In the genomic region with DNA sequence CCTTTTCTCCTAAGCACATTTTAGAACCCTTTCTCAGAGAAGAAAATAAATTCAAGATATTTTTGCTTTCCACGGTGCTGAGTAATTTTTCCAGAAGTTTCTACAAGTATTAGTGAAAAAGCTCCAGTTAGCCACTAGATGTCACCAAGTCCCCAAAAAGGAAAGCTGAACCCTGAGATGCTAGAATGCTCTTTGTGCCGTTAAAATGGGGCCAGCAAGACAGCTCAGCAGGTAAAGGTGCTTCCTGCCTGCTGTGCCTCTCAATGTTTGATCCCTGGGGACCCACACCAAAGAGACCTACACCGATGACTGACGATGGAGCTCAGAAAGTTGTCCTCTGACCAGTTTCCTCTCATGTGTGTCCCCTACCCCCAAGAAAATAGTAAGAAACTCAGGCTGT, we compare ENCODE assay signal across 9 mouse cellular contexts. TPM values are rescaled to one million over a fixed set of nuclear protein-coding genes. Genes with fewer than 3 reads are reported as not detected.
A peak's percentile ranks its signal among the peaks of the same experiment; 100 is the strongest.
DNase-seq lines count a peak whose midpoint lies in the region; ATAC-seq and TF ChIP-seq lines count a peak whose summit lies in the region.
"Had no signal": no experiment of that assay in that cellular context is flagged by ENCODE, and none has a peak within 500 bp of the region (broad histone marks: within the 10 kb centered on the region; RNA-seq: fewer than 3 reads in every experiment).

No protein-coding gene starts in this region.

- H3K4me3 ChIP-seq in limb, embryonic 14.5 days (replicated peaks; ENCODE audit: low read length), result no peak overlapping the region
- H3K4me3 ChIP-seq in limb, embryonic 10.5 days, result no peak overlapping the region
- no peak overlapping the region for H3K4me3 ChIP-seq in midbrain, postnatal 0 days (ENCODE audit: low read depth, low read length)
- no peak overlapping the region for H3K4me3 ChIP-seq in hindbrain, embryonic 11.5 days (ENCODE audit: low read depth, low read length)
- H3K4me3 ChIP-seq: embryonic facial prominence, embryonic 12.5 days had no signal

- ATAC-seq in limb, embryonic 14.5 days (ENCODE audit: low FRiP score, low read depth), result no peak
- ATAC-seq in activated CD4-positive, CD25-positive, alpha-beta regulatory T cell, adult 4 months, result peak; percentile 83
- ATAC-seq in midbrain, postnatal 0 days (ENCODE audit: low FRiP score), result no peak
- ATAC-seq in hindbrain, embryonic 11.5 days (ENCODE audit: low FRiP score), result no peak

- peak; percentile 78 for TF ChIP-seq CTCF in midbrain, postnatal 0 days (IDR thresholded peaks at IDR 0.05)

- peak; percentile 44 for DNase-seq in cerebellum, adult 9-10 months
- no peak for DNase-seq in cerebellum, adult 9-11 months
- DNase-seq in limb, embryonic 14.5 days (ENCODE audit: low spot score), result peak; percentile 67
- DNase-seq in limb, embryonic 10.5 days (ENCODE audit: low spot score), result no peak
- DNase-seq in midbrain, postnatal 0 days (ENCODE audit: low spot score), result peak; percentile 69
- no peak for DNase-seq in layer of hippocampus, adult 8-10 months (ENCODE audit: low spot score in 2 of 2)
- no peak for DNase-seq in hindbrain, embryonic 11.5 days (ENCODE audit: low spot score)

- no peaks in the 10 kb centered on the region for H3K27me3 ChIP-seq in limb, embryonic 14.5 days (ENCODE audit: control insufficient read depth, insufficient read depth, low read length)
- peaks cover 36% of the 10 kb centered on the region for H3K27me3 ChIP-seq in limb, embryonic 10.5 days (ENCODE audit: low read depth, poor library complexity, severe bottlenecking)
- H3K27me3 ChIP-seq in midbrain, postnatal 0 days (ENCODE audit: insufficient read depth, low read length), result no peaks in the 10 kb centered on the region
- no peaks in the 10 kb centered on the region for H3K27me3 ChIP-seq in hindbrain, embryonic 11.5 days (ENCODE audit: control insufficient read depth, insufficient read depth, low read length)
- H3K27me3 ChIP-seq: embryonic facial prominence, embryonic 12.5 days had no signal

- no peaks in the 10 kb centered on the region for H3K36me3 ChIP-seq in limb, embryonic 14.5 days (ENCODE audit: control insufficient read depth, insufficient read depth, low read length)
- H3K36me3 ChIP-seq in limb, embryonic 10.5 days, result no peaks in the 10 kb centered on the region; the same call in none of the 2 replicates
- H3K36me3 ChIP-seq in midbrain, postnatal 0 days (ENCODE audit: insufficient read depth, low read length), result no peaks in the 10 kb centered on the region
- H3K36me3 ChIP-seq in hindbrain, embryonic 11.5 days (ENCODE audit: control insufficient read depth, insufficient read depth, low read length), result no peaks in the 10 kb centered on the region
- H3K36me3 ChIP-seq: embryonic facial prominence, embryonic 12.5 days had no signal

- no peak overlapping the region for H3K27ac ChIP-seq in limb, embryonic 14.5 days (replicated peaks; ENCODE audit: low read depth, low read length)
- H3K27ac ChIP-seq in limb, embryonic 10.5 days, result no peak overlapping the region; the same call in 1 of the 2 replicates
- no peak overlapping the region for H3K27ac ChIP-seq in midbrain, postnatal 0 days (ENCODE audit: low read depth, low read length)
- no peak overlapping the region for H3K27ac ChIP-seq in hindbrain, embryonic 11.5 days (ENCODE audit: low read depth, low read length)
- H3K27ac ChIP-seq: embryonic facial prominence, embryonic 12.5 days had no signal

- no peaks in the 10 kb centered on the region for H3K4me1 ChIP-seq in limb, embryonic 14.5 days (ENCODE audit: control insufficient read depth, insufficient read depth, low read length)
- H3K4me1 ChIP-seq in limb, embryonic 10.5 days, result no peaks in the 10 kb centered on the region
- no peaks in the 10 kb centered on the region for H3K4me1 ChIP-seq in midbrain, postnatal 0 days (ENCODE audit: insufficient read depth, low read length)
- no peaks in the 10 kb centered on the region for H3K4me1 ChIP-seq in hindbrain, embryonic 11.5 days (replicated peaks; ENCODE audit: control insufficient read depth, insufficient read depth, low read length)
- H3K4me1 ChIP-seq: embryonic facial prominence, embryonic 12.5 days had no signal

- no peak overlapping the region for H3K4me2 ChIP-seq in limb, embryonic 14.5 days (replicated peaks; ENCODE audit: low read depth, low read length, severe bottlenecking)
- no peak overlapping the region for H3K4me2 ChIP-seq in midbrain, postnatal 0 days (ENCODE audit: low read depth, low read length, poor library complexity, severe bottlenecking)
- no peak overlapping the region for H3K4me2 ChIP-seq in hindbrain, embryonic 11.5 days (replicated peaks; ENCODE audit: low read depth, low read length)
- H3K4me2 ChIP-seq: embryonic facial prominence, embryonic 12.5 days had no signal

- WGBS in limb, embryonic 14.5 days, result 32% methylated on average over 4 of the region's 4 CpGs
- WGBS in limb, embryonic 10.5 days, result 46% methylated on average over 4 of the region's 4 CpGs
- 27% methylated on average over 4 of the region's 4 CpGs for WGBS in midbrain, postnatal 0 days
- 47% methylated on average over 4 of the region's 4 CpGs for WGBS in hindbrain, embryonic 11.5 days

- H3K9me3 ChIP-seq in limb, embryonic 14.5 days (ENCODE audit: control insufficient read depth, low read length), result no peaks in the 10 kb centered on the region
- no peaks in the 10 kb centered on the region for H3K9me3 ChIP-seq in limb, embryonic 10.5 days (replicated peaks)
- H3K9me3 ChIP-seq in midbrain, postnatal 0 days (ENCODE audit: low read length), result no peaks in the 10 kb centered on the region
- H3K9me3 ChIP-seq in hindbrain, embryonic 11.5 days (ENCODE audit: control insufficient read depth, low read length), result no peaks in the 10 kb centered on the region
- H3K9me3 ChIP-seq: embryonic facial prominence, embryonic 12.5 days had no signal

- no peak for TF ChIP-seq POLR2A in limb, embryonic 14.5 days (IDR thresholded peaks at IDR 0.05; ENCODE audit: borderline replicate concordance, extremely low read depth, insufficient read depth, insufficient read length)

- H3K9ac ChIP-seq in limb, embryonic 14.5 days (ENCODE audit: low read depth, low read length, severe bottlenecking), result no peak overlapping the region
- H3K9ac ChIP-seq in midbrain, postnatal 0 days (replicated peaks; ENCODE audit: low read length, poor library complexity, severe bottlenecking), result no peak overlapping the region
- H3K9ac ChIP-seq in hindbrain, embryonic 11.5 days (ENCODE audit: low read depth, low read length), result no peak overlapping the region
- H3K9ac ChIP-seq: embryonic facial prominence, embryonic 12.5 days had no signal

RNA-seq across cellular contexts. Expression of gene Hnrnph2, which starts 8.5 kb away (rescaled TPM):
- polyA plus RNA-seq in limb, embryonic 14.5 days (2012; rRNA removed), result 62.7 and 87.2 TPM in 2 replicates
- polyA plus RNA-seq in limb, embryonic 14.5 days (2014; fragmentation: Nextera tagmentation; extraction: Ambion mirVana), result 91.5 and 99.5 TPM in 2 replicates
- polyA plus RNA-seq in limb, embryonic 10.5 days (2016; fragmentation: Nextera tagmentation; extraction: Ambion mirVana), result 196 and 211 TPM in 2 replicates
- 100 to 1,000 TPM in 1 of 2 experiments, 10 to 100 TPM in 1; 75.6 to 106 TPM for polyA plus RNA-seq in activated CD4-positive, CD25-positive, alpha-beta regulatory T cell, adult 4 months (2017; shearing (Covaris generic))
- 42.4 and 48.6 TPM in 2 replicates for total RNA-seq in midbrain, postnatal 0 days (2014; rRNA removed)
- 109 and 116 TPM in 2 replicates for polyA plus RNA-seq in midbrain, postnatal 0 days (2015; fragmentation: Nextera tagmentation; extraction: Ambion mirVana)
- 100 to 1,000 TPM; 149 to 162 (median 155) TPM for total RNA-seq in layer of hippocampus, adult 8-10 months (2022)
- 127 and 174 TPM in 2 replicates for polyA plus RNA-seq in hindbrain, embryonic 11.5 days (2014; fragmentation: Nextera tagmentation; extraction: Ambion mirVana)

RNA-seq across cellular contexts. Expression of gene Gla, which starts 8.5 kb away (rescaled TPM):
- 3.1 and 3.8 TPM in 2 replicates for polyA plus RNA-seq in limb, embryonic 14.5 days (2012; rRNA removed)
- polyA plus RNA-seq in limb, embryonic 14.5 days (2014; fragmentation: Nextera tagmentation; extraction: Ambion mirVana), result 2.7 and 4.9 TPM in 2 replicates
- polyA plus RNA-seq in limb, embryonic 10.5 days (2016; fragmentation: Nextera tagmentation; extraction: Ambion mirVana), result 6.8 and 7.4 TPM in 2 replicates
- polyA plus RNA-seq in activated CD4-positive, CD25-positive, alpha-beta regulatory T cell, adult 4 months (2017; shearing (Covaris generic)), result 1 to 10 TPM; 4.6 to 5.0 TPM
- 5.0 and 7.6 TPM in 2 replicates for total RNA-seq in midbrain, postnatal 0 days (2014; rRNA removed)
- polyA plus RNA-seq in midbrain, postnatal 0 days (2015; fragmentation: Nextera tagmentation; extraction: Ambion mirVana), result 4.6 and 5.1 TPM in 2 replicates
- 10 to 100 TPM in 2 of 4 experiments, 1 to 10 TPM in 2; 8.5 to 12.2 (median 10.2) TPM for total RNA-seq in layer of hippocampus, adult 8-10 months (2022)
- 3.0 and 5.0 TPM in 2 replicates for polyA plus RNA-seq in hindbrain, embryonic 11.5 days (2014; fragmentation: Nextera tagmentation; extraction: Ambion mirVana)

RNA-seq across cellular contexts. Expression of gene Rpl36a, which starts 24.0 kb away (rescaled TPM):
- polyA plus RNA-seq in limb, embryonic 14.5 days (2012; rRNA removed), result 891 and 1,926 TPM in 2 replicates
- 471 and 533 TPM in 2 replicates for polyA plus RNA-seq in limb, embryonic 14.5 days (2014; fragmentation: Nextera tagmentation; extraction: Ambion mirVana)
- 332 and 430 TPM in 2 replicates for polyA plus RNA-seq in limb, embryonic 10.5 days (2016; fragmentation: Nextera tagmentation; extraction: Ambion mirVana)
- polyA plus RNA-seq in activated CD4-positive, CD25-positive, alpha-beta regulatory T cell, adult 4 months (2017; shearing (Covaris generic)), result 100 to 1,000 TPM; 650 to 747 TPM
- 299 and 311 TPM in 2 replicates for total RNA-seq in midbrain, postnatal 0 days (2014; rRNA removed)
- 156 and 169 TPM in 2 replicates for polyA plus RNA-seq in midbrain, postnatal 0 days (2015; fragmentation: Nextera tagmentation; extraction: Ambion mirVana)
- 100 to 1,000 TPM in 3 of 4 experiments, 10 to 100 TPM in 1; 97.1 to 183 (median 148) TPM for total RNA-seq in layer of hippocampus, adult 8-10 months (2022)
- polyA plus RNA-seq in hindbrain, embryonic 11.5 days (2014; fragmentation: Nextera tagmentation; extraction: Ambion mirVana), result 279 and 285 TPM in 2 replicates

RNA-seq across cellular contexts. Expression of gene Btk, which starts 26.1 kb away (rescaled TPM):
- polyA plus RNA-seq in limb, embryonic 14.5 days (2012; rRNA removed), result 1.5 and 2.3 TPM in 2 replicates
- 1.8 and 1.9 TPM in 2 replicates for polyA plus RNA-seq in limb, embryonic 14.5 days (2014; fragmentation: Nextera tagmentation; extraction: Ambion mirVana)
- 0.50 and 0.70 TPM in 2 replicates for polyA plus RNA-seq in limb, embryonic 10.5 days (2016; fragmentation: Nextera tagmentation; extraction: Ambion mirVana)
- 1 to 10 TPM in 1 of 2 experiments, under 1 TPM in 1; 0.65 to 2.3 TPM for polyA plus RNA-seq in activated CD4-positive, CD25-positive, alpha-beta regulatory T cell, adult 4 months (2017; shearing (Covaris generic))
- 0.27 and 0.52 TPM in 2 replicates for total RNA-seq in midbrain, postnatal 0 days (2014; rRNA removed)
- 0.48 and 0.56 TPM in 2 replicates for polyA plus RNA-seq in midbrain, postnatal 0 days (2015; fragmentation: Nextera tagmentation; extraction: Ambion mirVana)
- total RNA-seq in layer of hippocampus, adult 8-10 months (2022), result 1 to 10 TPM in 3 of 4 experiments, under 1 TPM in 1; 0.71 to 4.0 (median 2.8) TPM
- 1.1 and 1.2 TPM in 2 replicates for polyA plus RNA-seq in hindbrain, embryonic 11.5 days (2014; fragmentation: Nextera tagmentation; extraction: Ambion mirVana)

Comparison
In these comparisons a context has a peak if more than half of its experiments do, and no peak if none do; other contexts are left out.
1. DNase-seq: peak in cerebellum, adult 9-10 months (single experiment), limb, embryonic 14.5 days (single experiment) and midbrain, postnatal 0 days (single experiment); none in cerebellum, adult 9-11 months (single experiment), limb, embryonic 10.5 days (single experiment), layer of hippocampus, adult 8-10 months (0 of 2) and hindbrain, embryonic 11.5 days (single experiment).